Mouse (Mus musculus) ES-Bruce4 (cell line): ENCODE results near the gene Pcolce.

Source experiments
- CTCF ChIP-seq: IDR thresholded peaks from one replicate; pipeline ENCODE4 v1.8.1; 2011; ENCODE audit warnings: low read depth, low read length
- EP300 ChIP-seq: IDR thresholded peaks from 2 replicates; pipeline ENCODE4 v1.6.1; 2011; ENCODE audit warnings: low read depth, low read length; ENCODE audit not compliant: insufficient read depth
- POLR2A ChIP-seq: IDR thresholded peaks from one replicate; pipeline ENCODE4 v1.8.1; 2011; ENCODE audit warnings: low read length; ENCODE audit not compliant: insufficient read depth

GRCm38 (mm10) chr5:137649251-137649650 lies 35.7 kb upstream of the Pcolce start:
- TF ChIP-seq EP300 = no peak
- TF ChIP-seq CTCF = no peak
- no peak for TF ChIP-seq POLR2A
